Mouse (Mus musculus) heart, embryonic 13.5 days (tissue): ENCODE results near the gene Spg20. TPM values are rescaled to one million over a fixed set of nuclear protein-coding genes. Genes with fewer than 3 reads are reported as not detected.

Experiments used
- ATAC-seq: fragments of 200-750 bp; cut with Nextera tagmentation; 2 replicates; pipeline ENCODE4 v1.8.0; 2017; ENCODE audit warnings: moderate TSS enrichment; ENCODE audit not compliant: insufficient number of reproducible peaks, low FRiP score, low TSS enrichment; ENCODE audit errors: extremely low read depth
- H3K27ac ChIP-seq: fragments of 300-500 bp; sonication (generic); replicated peaks from 2 replicates; pipeline ENCODE4 v1.5.1; 2015; ENCODE audit warnings: moderate library complexity, mild to moderate bottlenecking, inconsistent platforms
- H3K27me3 ChIP-seq: fragments of 300-500 bp; sonication (generic); replicated peaks from 2 replicates; pipeline ENCODE4 v1.6.1; 2015; ENCODE audit warnings: mild to moderate bottlenecking, inconsistent platforms
- H3K36me3 ChIP-seq: fragments of 300-500 bp; sonication (generic); 2 replicates; pipeline ENCODE4 v1.6.1; 2015; ENCODE audit warnings: mild to moderate bottlenecking, inconsistent platforms
- H3K4me1 ChIP-seq: fragments of 300-500 bp; sonication (generic); 2 replicates; pipeline ENCODE4 v1.6.1; 2015; ENCODE audit warnings: inconsistent platforms
- H3K4me2 ChIP-seq: fragments of 300-500 bp; sonication (generic); 2 replicates; pipeline ENCODE4 v1.6.1; 2015; ENCODE audit warnings: inconsistent platforms, mild to moderate bottlenecking, moderate library complexity
- H3K4me3 ChIP-seq: fragments of 300-500 bp; sonication (generic); 2 replicates; pipeline ENCODE4 v1.5.1; 2015; ENCODE audit warnings: moderate library complexity, mild to moderate bottlenecking, inconsistent platforms
- H3K9ac ChIP-seq: fragments of 300-500 bp; sonication (generic); 2 replicates; pipeline ENCODE4 v1.6.1; 2015; ENCODE audit warnings: inconsistent platforms, mild to moderate bottlenecking, moderate library complexity
- H3K9me3 ChIP-seq: fragments of 300-500 bp; sonication (generic); 2 replicates; pipeline ENCODE4 v1.6.1; 2016; ENCODE audit warnings: inconsistent platforms
- WGBS: fragments of 180-500 bp; shearing (Covaris S2); methylation state at CpG from one replicate; pipeline ENCODE4 v1.1.7; 2015; ENCODE audit warnings: mixed read lengths; 5-methylcytosine and 5-hydroxymethylcytosine counted together
- polyA plus RNA-seq: library from polyadenylated mRNA; unstranded; fragments of >200 nt; fragmentation: Nextera tagmentation; extraction: Ambion mirVana; gene quantifications from 2 replicates; pipeline ENCODE4 v1.2.1, GENCODE M21; 2015

Gene Spg20
- 35.2 and 35.8 TPM in 2 replicates for polyA plus RNA-seq

DNA sequence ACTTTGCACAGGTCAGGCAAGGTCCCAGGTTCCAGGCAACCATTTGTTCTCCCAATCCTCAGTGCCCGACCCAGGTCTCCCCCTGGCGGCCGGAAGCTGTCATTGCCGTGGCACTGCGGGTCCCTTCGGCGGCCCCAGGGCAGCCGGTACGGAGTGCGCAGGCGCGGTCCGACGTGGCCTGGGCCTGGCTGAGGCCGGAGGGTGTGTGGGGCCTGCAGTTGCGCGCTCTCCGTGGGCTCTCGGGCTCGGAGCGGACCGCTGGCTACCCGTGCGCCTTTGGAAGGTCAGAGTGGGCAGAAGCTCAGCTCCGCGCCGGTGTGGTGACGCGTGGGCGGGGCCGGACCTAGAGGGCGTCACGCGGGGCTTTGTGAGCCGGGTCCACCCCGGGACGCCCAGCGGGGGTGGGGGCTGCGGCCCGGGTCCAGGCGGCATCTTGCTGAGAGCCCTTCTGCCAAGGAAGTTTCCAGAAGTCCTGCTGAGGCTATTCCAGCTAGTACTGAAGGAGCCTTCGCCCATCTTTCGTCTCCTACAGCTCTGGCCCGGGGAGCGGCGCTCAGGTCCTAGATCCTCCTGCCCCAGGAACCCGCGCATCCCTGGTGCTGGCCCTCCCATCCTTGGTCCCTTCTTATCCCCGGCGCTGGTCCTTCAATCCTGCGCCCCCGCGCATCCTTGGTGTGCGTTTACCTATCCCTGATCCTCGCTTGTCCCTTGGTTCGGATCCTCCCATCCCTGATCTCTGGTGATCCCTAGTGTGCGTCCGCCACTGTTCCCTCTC is at the start of gene Spg20:
Gene Spg20 (plus strand): TSS at position 174 of the 775 bp plus-strand sequence.
- WGBS: 1% methylated on average over 58 of the region's 58 CpGs
- no peaks in the 10 kb centered on the region for H3K27me3 ChIP-seq
- H3K27ac ChIP-seq: peak within 1 kb of the TSS; percentile 91
- peak within 1 kb of the TSS; percentile 95 for H3K9ac ChIP-seq
- peak; percentile 86 for ATAC-seq
- peak within 1 kb of the TSS; percentile 77 for H3K4me2 ChIP-seq
- peaks cover 46% of the 10 kb centered on the region for H3K4me1 ChIP-seq
- H3K9me3 ChIP-seq: no peaks in the 10 kb centered on the region; the same call in 1 of the 2 replicates
- peaks cover 7% of the 10 kb centered on the region for H3K36me3 ChIP-seq
- peak within 1 kb of the TSS; percentile 86 for H3K4me3 ChIP-seq

DNA sequence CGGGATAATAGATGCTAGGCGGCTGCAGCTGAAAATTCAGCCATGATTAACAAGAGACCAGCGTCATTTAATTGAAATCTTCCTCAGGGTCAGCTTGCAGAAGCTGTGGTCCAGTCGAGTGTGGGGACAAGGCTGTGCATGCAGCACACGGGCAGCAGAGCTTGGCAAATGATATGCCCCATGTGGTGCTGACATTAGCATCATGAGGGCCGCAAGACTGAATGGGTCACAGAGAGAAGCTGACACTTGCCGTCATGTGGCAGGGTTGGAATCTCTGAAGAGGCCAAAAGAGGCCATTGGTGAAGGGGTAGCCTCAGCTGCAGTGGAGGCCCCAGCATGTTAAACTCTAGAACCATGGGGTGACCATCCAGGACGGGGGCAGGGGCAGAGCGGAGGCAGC is 49.3 kb upstream of the Spg20 start:
- no peak overlapping the region for H3K27ac ChIP-seq
- H3K9ac ChIP-seq: no peak overlapping the region
- H3K9me3 ChIP-seq: no peaks in the 10 kb centered on the region
- H3K27me3 ChIP-seq: peaks cover 40% of the 10 kb centered on the region
- H3K4me1 ChIP-seq: no peaks in the 10 kb centered on the region; the same call in 1 of the 2 replicates
- H3K36me3 ChIP-seq: no peaks in the 10 kb centered on the region
- no peak overlapping the region for H3K4me2 ChIP-seq
- ATAC-seq: no peak
- WGBS: 62% methylated on average over 9 of the region's 9 CpGs
- no peak overlapping the region for H3K4me3 ChIP-seq

DNA sequence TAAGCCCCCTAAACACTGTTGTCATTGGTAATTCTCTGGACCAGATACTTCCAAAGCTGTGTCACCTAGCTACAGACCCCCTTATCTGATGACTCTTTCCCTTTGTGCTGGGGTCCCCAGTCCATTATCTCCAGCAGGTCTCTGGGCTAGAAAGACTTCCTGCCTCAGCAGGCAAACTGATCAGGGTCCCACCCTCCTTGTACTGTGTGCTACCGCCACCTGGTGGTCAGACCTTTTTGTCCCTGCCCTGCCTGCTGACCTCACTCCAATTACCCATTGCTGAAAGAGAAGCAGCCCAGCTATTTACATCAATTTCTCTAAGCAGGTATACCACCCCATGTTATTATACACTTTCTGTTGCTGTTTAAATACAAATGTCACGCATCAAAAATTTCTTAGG is 47.5 kb upstream of the Spg20 start:
- Histone ChIP-seq H3K27me3 (peaks cover 31% of the 10 kb centered on the region), H3K27ac (no peak overlapping the region), H3K4me2 (no peak overlapping the region), H3K9ac (no peak overlapping the region), H3K4me1 (no peaks in the 10 kb centered on the region; the same call in 1 of the 2 replicates), H3K9me3 (no peaks in the 10 kb centered on the region), H3K36me3 (no peaks in the 10 kb centered on the region), H3K4me3 (no peak overlapping the region)
- no peak for ATAC-seq
- 9% methylated on average over 2 of the region's 2 CpGs for WGBS

DNA sequence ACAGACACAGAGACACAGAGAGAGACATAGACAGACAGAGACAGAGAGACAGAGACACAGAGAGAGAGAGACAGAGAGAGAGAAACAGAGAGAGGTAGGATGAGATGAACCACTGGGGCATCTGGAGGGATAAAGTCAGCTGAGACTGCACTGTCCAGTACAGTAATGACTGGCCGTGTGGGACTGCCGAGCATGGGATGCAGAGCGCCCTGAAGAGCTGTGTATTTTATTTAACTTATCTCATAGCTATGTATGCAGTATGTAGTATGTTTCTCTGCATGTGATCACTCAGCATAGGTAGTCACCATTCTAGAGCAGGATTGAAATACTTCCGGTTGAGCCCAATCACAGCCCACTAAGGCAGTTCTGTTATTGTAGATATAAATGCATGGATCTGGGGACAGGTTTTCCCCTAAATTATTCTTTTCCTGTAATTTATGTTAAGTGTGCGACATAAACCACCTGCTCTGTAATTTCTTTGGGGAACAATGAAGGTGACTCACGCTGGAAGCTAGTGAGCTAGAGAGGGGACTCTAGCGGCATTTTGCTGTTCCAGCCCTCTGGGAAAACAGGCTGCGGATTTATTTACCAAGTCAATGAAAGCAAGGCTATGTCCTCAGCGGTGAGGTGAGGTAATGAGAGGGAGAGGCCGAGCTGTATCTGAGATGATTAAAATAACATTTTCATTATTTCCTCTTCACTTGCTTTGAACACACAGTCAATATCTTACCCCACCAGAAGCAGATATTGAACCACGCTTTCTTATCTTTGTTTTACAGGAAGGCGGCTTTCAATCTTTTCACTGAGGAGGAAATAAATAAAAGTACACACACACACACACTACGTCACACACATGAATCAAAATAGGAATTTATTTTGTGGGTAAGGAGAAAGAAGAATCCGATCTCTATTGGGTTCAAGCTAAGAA is 45.9 kb upstream of the Spg20 start:
- no peaks in the 10 kb centered on the region; the same call in 1 of the 2 replicates for H3K4me1 ChIP-seq
- H3K4me3 ChIP-seq: no peak overlapping the region
- H3K36me3 ChIP-seq: no peaks in the 10 kb centered on the region
- WGBS: 55% methylated on average over 14 of the region's 14 CpGs
- ATAC-seq: no peak
- no peaks in the 10 kb centered on the region for H3K9me3 ChIP-seq
- H3K9ac ChIP-seq: no peak overlapping the region
- peaks cover 29% of the 10 kb centered on the region for H3K27me3 ChIP-seq
- H3K27ac ChIP-seq: no peak overlapping the region
- H3K4me2 ChIP-seq: no peak overlapping the region

DNA sequence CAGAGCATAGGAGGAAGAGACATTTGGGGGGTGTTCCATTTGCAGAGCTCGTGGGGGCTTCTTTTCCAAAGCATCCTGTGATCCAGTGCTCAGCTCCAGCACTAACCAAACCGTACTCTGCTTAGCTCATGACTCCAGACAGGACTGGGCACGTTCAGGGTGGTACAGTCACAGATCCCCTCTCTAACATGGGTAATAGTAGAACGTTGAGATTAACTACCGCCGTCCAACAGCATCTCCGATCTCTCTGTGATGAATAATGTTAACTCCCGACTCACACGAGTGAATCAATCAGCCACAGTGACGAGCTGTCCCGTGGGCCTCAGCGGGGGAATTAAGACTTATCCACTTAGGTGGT is 45.3 kb upstream of the Spg20 start:
- Histone ChIP-seq H3K4me2 (no peak overlapping the region), H3K4me1 (no peaks in the 10 kb centered on the region; the same call in 1 of the 2 replicates), H3K9ac (no peak overlapping the region), H3K27ac (no peak overlapping the region), H3K4me3 (no peak overlapping the region), H3K27me3 (peaks cover 29% of the 10 kb centered on the region), H3K36me3 (no peaks in the 10 kb centered on the region), H3K9me3 (no peaks in the 10 kb centered on the region)
- no peak for ATAC-seq
- WGBS: 62% methylated on average over 12 of the region's 12 CpGs

DNA sequence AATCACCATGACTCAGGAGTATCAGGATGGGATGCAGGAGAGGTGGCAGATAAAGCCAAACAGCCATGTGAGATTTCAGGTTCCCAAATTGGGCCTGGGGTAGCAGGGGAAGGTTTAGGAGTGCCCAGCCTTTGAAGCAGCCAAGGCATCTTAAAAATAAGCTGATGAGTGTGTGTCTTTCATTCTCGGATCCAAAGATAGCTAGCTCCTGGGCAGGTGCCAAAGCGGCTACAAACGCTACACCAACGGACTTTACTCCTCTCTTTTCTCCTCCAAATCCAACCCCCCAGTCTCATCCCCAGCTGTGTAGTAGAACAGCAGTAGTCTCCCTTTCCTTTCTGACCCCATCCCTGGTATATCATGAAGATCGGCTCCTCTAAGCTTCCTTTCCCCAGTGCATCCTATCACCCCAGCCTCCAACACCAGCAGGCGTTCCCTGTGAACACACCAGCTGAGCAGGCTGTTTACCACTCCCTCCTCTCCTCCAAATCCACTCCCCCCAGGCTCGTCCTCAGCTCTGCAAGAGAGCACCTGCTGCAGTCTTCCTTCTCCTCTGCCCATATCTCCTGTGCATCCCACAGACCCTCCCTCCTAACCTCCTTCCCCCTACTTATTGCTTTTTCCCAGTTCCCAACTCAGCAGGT is 44.0 kb upstream of the Spg20 start:
- Histone ChIP-seq H3K4me1 (no peaks in the 10 kb centered on the region; the same call in 1 of the 2 replicates), H3K36me3 (no peaks in the 10 kb centered on the region), H3K27me3 (peaks cover 25% of the 10 kb centered on the region), H3K4me3 (no peak overlapping the region), H3K4me2 (no peak overlapping the region), H3K9me3 (no peaks in the 10 kb centered on the region), H3K9ac (no peak overlapping the region), H3K27ac (no peak overlapping the region)
- 28% methylated on average over 7 of the region's 7 CpGs for WGBS
- ATAC-seq: no peak

DNA sequence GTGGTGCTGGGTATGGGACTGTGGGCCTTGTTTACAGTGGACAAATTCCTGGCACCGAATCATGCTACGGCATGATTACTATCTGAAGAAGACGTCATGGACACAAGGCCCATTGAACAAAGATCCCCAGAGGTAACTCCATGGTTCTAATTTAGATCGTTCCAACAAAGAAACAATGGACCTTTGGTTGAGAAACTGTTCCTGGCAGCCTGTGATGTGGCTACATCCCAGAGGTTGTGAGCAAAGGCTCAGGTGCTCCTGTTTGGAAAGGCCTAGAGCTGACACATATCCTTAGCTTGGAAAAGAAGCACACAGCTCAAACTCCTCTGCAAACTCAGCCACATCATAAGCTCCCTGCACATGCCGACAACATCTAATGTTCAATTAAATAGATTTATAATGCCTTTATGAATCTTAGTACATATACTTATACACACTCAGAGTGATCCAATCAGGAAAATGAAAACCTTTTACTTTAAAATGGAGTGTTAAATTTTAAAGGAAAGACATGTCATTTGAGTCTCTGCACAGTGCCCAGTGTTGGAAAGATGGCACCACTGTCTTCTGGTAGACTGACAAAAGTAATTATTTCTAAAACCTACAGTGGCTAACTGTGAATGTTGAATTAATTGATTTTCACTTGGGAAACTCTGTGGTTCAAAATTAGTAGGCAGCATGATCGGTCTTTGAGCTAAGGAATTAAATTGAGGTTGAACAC is 37.2 kb upstream of the Spg20 start:
- Histone ChIP-seq H3K9me3 (no peaks in the 10 kb centered on the region), H3K4me2 (no peak overlapping the region), H3K27ac (no peak overlapping the region), H3K27me3 (no peaks in the 10 kb centered on the region), H3K36me3 (no peaks in the 10 kb centered on the region), H3K4me1 (peaks cover 5% of the 10 kb centered on the region), H3K9ac (no peak overlapping the region), H3K4me3 (no peak overlapping the region)
- WGBS: 84% methylated on average over 6 of the region's 6 CpGs
- ATAC-seq: no peak

DNA sequence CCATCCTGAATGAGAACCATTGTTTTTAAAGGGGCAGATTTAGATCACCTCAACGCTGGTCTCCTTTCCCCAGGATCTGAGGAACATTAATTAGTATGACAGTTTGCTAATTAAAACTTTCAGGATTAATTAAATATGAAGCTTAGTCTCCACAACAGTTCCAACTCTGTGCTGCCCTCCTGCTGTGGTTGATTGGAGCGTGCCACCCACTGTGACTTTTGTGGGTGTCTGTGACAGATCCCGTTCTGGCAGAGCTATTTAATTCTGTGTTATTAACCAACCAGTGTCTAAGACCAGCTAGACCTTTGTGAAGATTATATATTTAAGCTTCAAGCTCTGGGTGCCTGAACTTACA is 36.6 kb upstream of the Spg20 start:
- Histone ChIP-seq H3K27me3 (no peaks in the 10 kb centered on the region), H3K9ac (no peak overlapping the region), H3K4me3 (no peak overlapping the region), H3K4me1 (peaks cover 5% of the 10 kb centered on the region), H3K4me2 (no peak overlapping the region), H3K9me3 (no peaks in the 10 kb centered on the region), H3K27ac (no peak overlapping the region), H3K36me3 (no peaks in the 10 kb centered on the region)
- WGBS: 71% methylated on average over 3 of the region's 3 CpGs
- no peak for ATAC-seq

DNA sequence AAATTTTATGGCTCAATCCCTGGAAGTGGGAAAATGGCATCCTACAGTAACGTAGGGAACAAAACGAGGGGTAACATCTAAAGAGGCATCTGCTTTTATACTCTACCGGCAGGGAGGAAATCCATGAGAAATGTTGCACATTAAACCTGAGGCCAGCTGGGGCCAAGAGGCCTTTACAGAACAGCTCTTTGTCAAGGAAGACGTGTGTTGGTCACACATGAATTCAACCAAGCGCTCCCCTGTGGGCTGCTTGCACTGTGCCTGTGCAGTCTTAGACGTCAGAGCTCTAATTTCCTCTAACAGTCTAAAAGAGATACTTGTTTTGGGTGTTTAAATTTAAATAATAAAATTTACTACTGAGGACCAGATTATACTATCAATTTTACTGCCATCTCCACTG is 33.7 kb upstream of the Spg20 start:
- no peak for ATAC-seq
- Histone ChIP-seq H3K9me3 (no peaks in the 10 kb centered on the region), H3K4me2 (no peak overlapping the region), H3K27me3 (no peaks in the 10 kb centered on the region), H3K4me3 (no peak overlapping the region), H3K9ac (no peak overlapping the region), H3K4me1 (peaks cover 5% of the 10 kb centered on the region), H3K27ac (no peak overlapping the region), H3K36me3 (no peaks in the 10 kb centered on the region)
- WGBS: 61% methylated on average over 6 of the region's 6 CpGs

DNA sequence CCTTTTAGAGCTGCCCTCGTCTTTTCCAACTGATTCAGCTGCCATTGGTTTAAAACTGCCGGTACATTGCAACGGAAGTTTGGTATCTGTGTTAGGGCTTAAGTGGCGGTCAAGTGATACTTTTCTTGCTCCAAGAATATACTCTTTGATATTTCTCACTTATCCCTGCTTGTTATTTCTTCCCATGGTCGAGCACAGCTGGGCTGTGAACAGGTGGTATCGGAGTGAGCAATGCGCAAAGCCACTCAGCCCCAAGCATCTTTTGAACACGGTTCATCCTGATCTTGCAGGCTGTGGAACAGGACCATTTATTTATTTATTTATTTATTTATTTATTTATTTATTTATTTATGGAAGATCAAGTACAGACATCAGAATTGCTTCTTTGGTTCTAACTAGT is 32.3 kb upstream of the Spg20 start:
- no peak overlapping the region for H3K4me2 ChIP-seq
- H3K4me1 ChIP-seq: peaks cover 5% of the 10 kb centered on the region
- no peaks in the 10 kb centered on the region for H3K36me3 ChIP-seq
- no peak overlapping the region for H3K9ac ChIP-seq
- H3K27ac ChIP-seq: no peak overlapping the region
- H3K27me3 ChIP-seq: no peaks in the 10 kb centered on the region
- ATAC-seq: no peak
- no peak overlapping the region for H3K4me3 ChIP-seq
- no peaks in the 10 kb centered on the region for H3K9me3 ChIP-seq
- WGBS: 54% methylated on average over 8 of the region's 8 CpGs

DNA sequence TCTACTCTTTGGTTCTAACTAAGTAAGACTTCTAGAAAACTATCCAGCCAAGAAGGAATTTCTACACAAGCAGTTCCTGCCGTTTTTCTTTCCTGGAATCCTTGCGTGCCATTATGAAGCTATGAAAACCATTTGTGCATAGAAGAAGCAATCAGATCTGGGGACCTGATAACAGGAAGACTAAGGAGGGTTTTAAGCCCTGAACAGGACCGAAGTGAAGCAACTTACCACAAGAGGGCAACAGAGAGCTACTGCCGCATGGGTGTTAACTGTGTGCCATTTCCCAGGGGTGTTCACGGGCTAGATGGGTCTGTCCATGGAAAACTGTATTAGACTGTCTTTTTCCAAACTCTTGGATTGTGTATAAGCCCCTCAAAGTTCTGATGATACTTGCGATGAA is 31.9 kb upstream of the Spg20 start:
- H3K4me1 ChIP-seq: peaks cover 5% of the 10 kb centered on the region

More for the DNA sequence above, 31.9 kb upstream of the Spg20 start:
- Histone ChIP-seq H3K36me3 (no peaks in the 10 kb centered on the region), H3K4me2 (no peak overlapping the region), H3K27me3 (no peaks in the 10 kb centered on the region), H3K27ac (no peak overlapping the region), H3K4me3 (no peak overlapping the region), H3K9ac (no peak overlapping the region), H3K9me3 (no peaks in the 10 kb centered on the region)
- 13% methylated on average over 6 of the region's 6 CpGs for WGBS
- ATAC-seq: no peak
